Mouse (Mus musculus) urinary bladder, postnatal 14 days (tissue): ENCODE results near the gene Tns2.

ENCODE experiments used
- DNase-seq: peaks from one replicate; pipeline ENCODE4 v3.0.0; 2021; ENCODE audit warnings: low spot score

The Tns2 gene

DNA sequence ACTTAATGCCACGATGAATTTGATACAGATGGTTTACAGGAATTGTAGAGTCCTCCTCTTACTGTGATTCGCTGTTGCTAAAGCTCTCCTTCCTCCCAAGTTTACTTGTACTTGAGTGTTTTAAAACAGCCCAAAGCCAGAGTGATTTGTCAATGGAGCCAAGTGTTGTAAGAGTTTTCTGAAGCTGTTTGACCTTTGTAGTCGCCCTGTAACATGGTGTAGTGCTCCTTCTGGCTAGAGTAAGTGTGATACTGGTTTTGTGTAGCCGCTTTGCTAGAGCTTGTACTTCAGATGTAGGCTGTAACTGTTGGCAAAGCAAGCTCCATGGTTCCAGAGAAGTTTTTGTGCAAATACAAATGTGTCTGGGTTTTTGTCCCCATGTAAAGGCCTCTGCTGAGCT, 8.0 kb upstream of the Tns2 start:
- no peak for DNase-seq

DNA sequence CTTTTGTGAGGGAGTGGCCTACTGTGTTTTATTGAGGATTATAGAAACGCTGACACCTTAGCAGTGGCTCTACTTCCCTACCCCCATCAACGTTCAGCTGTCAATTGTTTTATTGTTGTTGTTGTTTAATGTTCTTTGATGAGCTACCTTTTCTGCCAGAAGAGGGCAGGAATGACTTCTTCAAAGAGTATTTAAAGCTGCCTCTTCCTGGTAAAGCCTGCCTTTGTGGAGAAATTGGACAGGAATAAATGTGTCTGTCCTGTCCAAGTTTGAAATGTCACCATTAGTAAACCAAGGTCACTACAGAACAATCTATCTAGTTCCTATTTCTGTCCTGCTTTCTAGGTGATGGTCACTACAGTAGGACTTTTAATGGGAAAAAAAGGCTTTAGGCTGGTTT, 6.1 kb upstream of the Tns2 start:
- DNase-seq = no peak

DNA sequence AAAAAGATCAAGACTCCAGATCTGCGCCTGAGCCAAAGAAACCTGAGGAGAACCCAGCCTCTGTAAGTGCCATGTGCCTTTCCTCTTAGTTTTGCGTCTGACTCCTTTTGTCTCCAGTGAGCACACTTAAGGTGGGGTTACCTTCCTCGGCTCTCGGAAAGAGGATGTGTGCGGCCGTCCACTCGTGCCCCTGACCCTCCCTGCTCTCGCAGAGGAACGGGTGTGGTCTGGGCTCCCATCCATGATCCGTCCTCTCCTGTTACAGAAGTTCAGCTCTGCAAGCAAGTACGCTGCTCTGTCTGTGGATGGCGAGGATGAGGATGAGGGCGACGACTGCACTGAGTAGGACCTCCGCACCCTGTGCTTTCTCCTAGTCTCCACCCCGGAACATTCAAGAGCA, 5.2 kb upstream of the Tns2 start:
- DNase-seq = no peak

DNA sequence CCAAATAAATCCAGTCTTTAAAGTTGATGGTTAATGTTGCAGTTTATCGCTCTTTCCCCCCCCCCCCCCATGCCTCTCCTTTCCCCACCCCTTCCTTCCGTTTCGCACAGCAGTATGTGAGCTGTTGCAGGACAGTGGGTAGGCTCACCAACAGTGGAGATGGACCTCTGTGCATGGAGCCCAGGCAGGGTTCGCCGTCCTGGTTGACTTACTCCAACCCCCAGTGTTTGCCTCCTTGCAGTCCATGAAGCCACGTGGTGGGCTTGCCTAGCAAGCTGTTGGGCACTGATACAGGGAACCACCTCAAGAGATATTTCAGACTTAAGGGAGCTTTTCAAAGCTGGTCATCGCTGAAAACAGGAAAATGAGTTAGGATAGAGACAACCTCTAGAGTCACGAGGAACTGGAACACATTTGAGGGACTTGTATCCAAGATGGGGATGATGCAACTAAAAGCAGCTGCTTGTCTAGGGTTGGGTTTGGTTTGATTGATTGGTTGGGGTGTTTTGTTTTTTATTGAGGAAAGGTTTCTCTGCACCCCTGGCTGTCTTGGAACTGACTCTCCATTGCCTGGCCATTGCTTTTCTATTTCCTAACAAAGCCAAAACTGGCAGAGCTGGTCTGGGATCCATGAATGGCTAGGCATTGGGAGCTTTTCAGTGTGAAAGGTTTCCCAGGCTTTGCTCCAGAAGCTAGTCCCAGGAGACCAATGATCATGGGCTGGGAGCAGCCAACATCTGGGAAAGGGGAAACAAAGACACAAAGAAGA, 2.9 kb upstream of the Tns2 start:
- DNase-seq = peak; percentile 46

DNA sequence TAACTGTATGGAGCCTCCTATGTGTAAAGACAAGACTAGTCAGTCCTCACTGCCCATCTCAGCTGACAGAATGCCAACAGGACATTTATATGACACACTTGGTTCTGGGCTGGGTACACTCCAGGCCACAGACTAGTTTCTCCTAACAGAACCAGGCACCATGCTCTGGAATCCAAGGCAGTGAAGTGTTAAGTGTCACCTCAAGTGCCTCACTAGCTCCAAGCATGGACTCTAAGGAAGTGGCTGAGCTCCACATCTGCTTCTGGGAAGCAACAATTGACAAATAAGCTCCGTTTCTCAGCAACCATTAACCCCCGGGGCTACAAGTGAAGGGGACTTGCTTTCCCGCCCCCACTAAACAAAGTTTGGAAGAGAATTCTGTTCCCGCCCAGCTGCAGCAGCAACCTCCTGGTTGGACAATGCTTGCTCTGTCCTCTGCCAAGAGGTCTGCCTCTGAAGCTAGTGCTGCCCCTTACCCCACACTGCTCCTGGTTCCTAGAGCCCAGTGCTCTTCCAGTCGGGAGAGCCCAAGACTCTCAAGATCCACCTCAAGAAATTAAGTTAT, 2.1 kb upstream of the Tns2 start:
- no peak for DNase-seq

DNA sequence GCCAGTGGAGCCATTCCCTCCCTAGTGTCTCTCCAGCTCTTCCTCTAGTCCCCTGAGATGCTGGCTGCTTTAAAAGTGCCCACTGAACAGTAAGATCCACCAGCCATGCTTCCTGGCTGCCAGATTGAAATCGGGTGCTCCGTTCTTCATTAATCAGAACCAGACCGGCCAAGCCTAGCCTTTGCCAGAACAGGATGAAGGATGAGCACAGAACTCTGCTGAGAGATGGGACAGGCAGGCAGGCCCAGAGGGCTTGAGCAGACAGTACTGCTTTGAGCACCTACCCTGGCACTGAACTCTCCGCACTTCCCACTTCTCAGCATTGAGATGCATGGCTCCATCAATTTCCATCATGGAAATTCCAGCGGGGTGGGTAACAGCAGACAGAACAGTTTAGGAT, 953 bp upstream of the Tns2 start:
- DNase-seq = no peak

DNA sequence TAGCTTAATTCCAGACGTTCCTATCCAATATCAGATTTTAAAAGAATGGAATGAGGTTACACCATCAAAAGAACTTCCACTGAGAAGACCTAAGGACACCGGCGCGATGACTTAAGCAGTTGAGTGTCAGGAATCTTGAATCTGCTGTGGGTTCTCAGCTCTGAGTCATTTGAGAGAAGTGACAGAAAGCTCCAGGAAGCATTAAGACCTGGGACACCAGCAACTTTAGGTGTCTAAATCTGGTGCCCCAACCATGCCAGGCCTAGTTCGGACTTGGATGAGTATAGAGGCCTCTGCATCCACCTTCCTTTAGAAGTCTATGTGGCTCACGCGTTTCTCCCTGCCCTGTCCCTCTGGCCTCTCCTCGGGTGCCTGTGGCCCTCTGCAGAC, 447 bp upstream of the Tns2 start:
- no peak for DNase-seq

DNA sequence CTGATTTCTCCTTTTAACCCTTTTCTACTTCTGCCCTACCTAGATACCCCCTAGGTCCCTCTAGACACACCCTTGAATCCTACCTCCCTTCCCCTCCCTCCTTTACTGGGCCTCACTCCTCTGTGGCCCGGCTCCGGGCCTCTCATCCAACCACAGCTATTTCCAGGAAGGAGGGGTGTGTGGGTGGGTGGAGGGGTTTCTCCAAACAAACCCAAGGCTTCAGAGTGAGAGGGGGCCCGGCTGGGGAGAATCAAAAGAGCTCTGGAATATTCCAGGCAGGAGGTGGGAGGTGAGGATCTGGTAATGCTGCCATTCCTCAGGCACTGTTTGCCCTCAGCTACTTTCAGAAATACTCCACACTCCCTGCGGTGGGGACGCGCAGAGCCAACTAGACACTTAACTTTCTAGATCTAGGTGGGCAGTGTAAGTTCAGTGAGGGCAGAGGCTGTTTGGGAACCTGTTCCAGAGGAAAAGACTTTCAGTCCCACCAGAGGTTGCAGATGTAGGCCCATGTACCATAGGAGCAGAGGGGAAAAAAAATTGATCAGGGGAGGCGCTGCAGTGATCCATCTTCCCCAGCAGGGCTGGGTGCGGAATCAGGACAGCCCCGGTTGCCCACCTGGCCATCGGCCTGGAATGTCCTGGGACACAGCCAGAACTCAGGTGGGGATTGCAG, 921 bp downstream of the Tns2 start:
- DNase-seq = peak; percentile 41

DNA sequence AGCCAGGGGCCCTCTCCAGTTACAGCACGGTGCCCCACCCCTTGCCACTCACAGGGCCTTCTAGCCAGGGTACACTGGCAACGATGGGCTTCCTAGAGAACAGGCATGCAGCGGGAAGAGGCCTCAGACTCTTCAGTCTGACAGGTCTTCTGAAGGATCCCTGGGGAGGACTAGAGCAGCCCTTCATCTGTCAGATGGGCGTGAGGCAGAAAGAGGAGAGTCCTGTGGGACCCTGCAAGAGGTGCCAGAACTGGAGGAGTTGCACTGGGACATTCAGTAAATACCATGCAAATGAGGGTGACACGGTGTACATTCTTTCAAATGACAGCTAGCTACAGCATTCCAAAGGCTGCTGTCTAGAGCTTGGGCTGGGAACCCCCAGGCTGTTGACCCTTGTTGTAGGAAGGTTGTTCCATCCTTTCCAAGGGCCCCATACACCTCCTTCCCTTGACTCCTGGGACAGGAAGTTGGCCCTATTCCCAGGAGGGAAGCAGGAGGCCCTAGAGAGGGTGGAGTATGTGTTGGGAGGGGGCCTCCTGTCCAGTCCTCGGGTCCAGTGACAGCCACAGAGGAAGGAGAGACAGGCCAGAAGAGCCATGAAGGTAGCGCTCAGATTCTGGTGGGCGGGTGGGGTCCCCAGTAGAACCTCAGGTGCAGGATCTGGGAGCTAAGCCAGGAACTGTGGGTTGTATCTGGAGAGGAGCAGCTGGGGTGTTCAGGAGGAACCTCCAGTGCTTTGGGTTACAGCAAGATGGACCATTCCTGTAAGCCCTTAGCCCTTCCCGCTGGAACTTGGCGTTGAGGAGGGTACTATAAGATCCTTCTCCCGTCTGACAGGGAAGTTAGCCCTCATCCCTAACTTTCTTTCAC, 1.7 kb downstream of the Tns2 start:
- DNase-seq = peak; percentile 51

DNA sequence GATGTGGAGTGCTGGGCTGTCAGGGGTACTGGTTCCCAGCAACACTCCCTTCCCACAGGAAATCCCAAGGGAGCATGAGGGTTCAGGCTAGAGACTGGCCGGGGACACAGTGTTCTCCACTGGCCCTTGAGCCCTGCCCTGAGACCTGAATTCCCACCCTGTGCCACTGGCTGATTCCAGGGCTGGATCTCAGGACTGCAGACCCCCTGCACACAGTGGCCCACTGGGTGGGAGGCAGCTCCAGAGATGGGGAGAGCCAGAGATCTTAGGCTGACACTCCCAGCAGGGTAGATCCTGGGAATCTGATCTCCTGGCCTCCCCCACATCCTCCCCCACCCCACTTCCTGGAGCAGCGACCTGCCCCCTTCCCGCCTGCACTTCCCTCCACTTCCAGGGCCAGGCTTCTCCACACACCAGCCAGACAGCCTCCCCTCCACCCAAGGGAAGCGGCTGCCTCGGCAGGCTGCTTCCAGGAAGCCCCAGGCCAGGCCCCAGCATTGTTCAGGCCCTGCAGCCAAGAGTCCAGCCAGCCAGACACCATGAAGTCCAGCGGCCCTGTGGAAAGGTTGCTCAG, 2.4 kb downstream of the Tns2 start:
- peak; percentile 55 for DNase-seq

DNA sequence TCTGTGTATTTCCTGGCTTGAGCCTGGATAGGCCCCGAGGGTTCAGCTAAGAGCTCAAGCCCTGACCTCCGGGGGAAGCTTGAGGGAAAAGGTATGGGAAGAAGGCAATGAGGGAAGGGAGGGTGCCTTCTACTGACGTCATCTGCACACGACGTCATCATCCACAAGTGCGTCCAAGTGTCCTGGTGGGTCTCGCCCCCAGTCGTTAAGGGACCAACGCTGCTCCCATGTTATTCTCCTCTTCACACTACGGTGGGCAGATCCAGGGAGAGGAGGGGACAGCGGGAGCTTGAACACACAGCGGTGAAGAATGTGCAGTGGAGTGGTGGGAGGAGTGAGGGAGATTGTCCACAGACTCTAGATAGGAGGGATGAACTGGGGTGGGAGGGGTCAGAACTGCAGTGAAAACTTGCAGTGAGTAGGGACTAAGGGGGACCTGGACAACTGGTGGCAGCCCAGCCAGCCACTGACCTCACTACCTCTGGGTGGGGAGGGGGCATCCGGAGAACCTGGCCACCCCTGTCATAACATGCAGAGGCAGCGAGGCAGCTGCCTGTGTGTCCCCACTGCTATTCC, 3.2 kb downstream of the Tns2 start:
- DNase-seq = peak; percentile 56

DNA sequence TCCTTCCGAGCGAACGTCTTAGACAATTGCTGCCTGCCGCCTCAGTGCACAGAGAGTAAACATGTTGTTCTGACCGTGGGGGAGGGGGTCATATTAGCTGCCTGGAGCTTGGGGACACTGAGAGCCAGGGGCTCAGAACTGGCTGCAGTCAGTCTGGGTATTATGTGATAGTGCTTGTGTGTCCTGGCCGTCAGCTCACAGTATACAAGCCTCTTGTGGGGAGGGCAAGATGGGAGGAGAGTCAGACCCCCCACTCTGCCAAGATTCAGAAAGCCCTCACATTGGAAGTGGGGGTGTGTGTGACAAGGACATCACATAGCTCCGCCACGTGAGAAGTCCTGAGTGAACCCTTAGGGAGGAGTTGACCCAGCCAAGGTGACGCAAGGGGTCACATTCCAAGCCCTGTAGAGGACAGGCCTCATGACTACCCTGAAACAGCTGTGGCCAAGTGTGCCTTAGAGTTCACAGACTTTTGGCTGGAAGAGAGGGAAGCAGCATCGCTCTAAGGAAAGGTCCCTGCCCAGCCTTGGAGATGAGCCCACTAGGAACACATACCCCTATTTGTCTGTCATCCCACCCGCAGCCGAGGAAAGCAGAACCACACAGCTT, 3.8 kb downstream of the Tns2 start:
- DNase-seq = peak; percentile 75

DNA sequence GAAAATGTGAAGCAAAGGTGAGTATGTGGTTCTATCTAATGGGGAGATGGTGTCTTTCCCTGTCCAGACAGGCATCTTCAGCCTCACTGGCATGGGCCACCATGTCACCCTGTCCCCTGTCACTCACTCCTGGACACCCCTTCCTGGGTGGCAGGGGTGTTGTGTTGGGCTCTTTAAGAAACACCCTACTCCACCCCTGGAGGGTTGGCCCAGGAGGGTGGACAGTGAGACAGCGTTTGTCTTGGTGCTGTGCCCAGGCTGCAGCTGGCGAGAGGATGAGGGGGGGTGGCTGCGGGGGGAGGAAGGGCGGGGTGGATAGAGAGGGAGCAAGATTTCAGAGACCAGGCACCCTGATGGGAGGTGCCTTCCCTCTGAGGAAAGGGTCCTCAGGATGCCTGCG, 5.1 kb downstream of the Tns2 start:
- DNase-seq = peak; percentile 82

DNA sequence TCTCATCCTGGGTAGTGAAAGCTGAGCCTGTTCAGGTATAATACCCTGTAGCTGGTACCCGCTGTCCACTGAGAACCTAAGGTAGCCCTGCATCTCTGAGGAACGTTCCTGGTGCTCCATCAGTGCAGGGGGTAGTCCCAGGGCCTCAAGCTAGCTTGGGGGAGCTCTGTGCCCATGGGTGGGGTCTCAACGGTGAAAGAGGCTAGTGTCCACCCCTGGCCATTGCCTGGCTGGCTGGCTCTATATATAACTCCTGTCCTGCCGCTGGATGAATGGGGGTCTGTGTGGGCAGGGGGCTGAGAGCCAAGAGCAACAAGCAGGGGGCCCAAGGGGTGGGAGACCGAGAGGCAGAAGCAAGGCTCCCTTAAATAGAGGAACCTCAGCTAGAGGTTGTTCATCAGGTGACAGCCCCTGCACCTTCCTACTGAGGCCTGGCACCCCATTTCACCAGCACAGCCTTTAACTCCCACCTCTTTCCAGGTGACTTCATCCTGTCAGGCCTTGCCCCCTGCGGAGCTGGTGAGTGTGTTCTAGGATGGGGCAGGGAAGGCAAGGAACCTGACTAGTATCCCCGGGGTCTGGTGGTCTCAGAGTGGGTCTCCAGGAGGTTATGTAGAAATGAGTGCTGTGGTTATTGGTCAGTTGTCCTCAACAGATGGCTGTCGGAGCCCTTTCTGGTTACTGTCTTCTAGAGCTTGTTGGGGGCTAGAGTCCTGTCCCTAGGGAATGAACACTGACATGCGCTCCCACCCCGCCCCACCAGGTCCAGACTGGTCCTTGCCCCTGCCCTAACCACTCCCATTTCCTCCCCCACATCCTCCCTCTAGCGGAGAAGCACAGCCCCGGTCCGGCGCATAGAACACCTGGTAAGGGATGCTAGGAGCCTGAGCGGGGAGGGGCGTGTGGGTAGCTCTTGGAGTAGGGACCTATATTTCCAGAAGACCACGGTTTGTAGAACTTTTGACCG, 5.8 kb downstream of the Tns2 start:
- peak; percentile 44 for DNase-seq

DNA sequence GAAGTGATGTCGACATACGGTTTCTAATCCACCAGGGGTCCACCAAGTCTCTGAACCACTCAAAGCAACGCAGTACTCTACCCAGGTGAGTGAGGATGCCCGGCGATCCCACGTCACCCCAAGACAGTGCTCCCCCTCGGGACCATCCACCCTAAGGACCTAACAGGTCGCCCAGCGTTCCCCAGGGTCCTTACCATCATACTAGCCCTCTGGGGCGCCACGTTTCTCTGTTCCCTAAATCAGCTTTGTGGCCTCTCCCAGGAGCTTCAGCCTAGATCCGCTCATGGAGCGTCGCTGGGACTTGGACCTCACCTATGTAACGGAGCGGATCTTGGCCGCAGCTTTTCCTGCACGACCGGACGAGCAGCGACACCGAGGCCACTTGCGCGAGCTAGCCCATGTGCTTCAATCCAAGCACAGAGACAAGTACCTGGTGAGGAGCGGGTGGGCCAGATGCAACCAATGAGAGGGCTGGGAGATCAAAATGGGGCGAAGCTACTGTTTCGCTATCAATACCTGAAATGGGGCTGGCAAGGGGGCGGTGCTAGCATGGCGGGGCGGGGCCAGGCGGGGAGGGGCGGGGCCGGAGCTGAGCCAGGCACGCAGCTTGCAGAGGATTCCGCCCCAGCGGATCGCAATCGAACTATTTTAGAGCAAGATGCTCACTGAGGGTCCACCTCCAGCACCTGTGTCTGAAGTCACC, 6.7 kb downstream of the Tns2 start:
- peak; percentile 46 for DNase-seq

DNA sequence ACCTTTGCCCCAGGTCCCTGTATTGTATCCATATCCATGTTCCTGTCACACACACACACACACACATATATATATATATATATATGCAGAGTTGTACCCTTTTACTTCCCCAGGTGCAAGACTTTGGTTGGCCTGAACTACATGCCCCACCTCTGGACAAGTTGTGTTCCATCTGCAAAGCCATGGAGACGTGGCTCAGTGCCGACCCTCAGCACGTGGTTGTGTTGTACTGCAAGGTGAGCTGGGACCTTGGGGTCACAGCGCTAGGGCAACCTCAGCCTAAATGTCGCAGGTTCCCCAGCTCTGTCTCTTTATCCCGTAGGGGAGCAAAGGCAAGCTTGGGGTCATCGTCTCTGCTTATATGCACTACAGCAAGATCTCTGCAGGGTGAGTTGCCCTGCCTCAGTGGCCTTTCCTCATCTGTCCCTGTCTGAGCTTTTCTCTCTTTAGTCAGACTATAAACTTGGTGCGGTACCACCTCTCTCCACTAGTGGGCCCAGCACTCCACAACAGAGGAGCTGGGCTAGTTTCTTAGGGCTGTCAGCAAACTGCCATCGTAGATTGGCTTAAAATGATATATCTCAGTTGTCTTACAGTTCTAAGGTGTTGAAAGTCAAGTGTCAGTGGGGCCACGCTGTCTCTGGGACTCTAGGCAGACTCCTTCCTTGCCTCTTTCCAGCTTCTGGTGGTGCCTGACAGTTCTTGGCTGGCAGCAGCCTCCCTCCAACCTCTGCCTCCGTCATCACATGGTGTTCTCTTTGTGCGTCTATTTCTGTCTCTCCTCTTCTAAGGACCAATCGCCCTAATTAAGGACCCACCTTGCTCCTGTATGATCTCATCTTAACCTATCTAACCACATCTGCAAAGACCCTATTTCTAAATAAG, 7.7 kb downstream of the Tns2 start:
- peak; percentile 78 for DNase-seq

DNA sequence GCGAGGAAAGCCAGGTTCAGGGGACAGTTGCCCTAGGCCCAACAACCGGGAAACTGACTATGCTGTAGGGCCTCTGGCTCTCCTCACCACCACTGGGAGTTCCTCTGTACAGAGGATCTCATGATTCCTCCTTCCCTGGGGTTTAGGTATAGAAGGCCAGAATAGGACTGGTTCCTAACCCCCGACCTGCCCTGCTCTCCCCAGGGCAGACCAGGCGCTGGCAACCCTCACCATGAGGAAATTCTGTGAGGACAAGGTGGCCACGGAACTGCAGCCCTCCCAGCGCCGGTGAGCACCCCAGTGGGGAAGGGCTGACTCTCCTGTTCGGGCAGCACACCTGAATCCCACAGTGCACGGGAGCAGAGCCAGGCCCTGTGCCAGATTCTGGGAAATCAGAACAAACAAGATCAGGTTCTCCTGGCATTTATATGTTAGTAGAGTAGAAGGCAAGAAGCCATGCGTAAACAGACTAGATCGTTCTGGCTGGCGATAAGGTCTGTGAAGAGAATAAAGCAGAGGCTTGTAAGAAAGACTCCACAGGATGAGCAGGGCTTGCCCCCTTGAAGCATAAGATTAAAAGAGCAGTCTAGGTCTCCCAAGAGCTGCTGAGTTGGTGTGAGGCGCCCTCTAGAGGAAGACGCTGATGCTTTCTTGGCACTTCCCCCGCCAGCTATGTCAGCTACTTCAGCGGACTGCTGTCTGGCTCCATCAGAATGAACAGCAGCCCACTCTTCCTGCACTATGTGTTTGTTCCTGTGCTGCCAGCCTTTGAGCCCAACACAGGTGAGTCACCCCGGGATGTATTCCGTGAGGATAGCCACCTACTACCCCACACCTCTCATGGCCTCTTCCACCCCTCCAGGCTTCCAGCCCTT, 8.7 kb downstream of the Tns2 start:
- DNase-seq = peak; percentile 81

DNA sequence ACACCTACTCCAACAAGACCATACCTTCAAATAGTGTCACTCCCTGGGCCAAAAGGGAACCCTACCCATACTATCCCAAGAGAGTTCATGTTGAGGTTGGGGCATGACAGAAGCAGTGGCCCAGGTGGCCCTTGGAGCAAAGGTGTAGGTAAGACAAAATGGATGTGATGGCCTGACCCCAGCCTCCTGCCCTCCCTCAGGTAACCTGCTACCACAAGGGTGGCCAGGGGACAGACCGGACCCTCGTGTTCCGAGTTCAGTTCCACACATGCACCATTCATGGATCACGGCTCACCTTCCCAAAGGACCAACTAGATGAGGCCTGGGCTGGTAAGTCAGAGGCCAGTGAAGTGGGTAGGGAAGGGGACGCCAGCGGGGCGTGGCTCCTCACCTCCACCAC, 10.1 kb downstream of the Tns2 start:
- no peak for DNase-seq
